Mouse (Mus musculus): ENCODE data around the gene Psmb8.
"Not testable (repeated sequence)": the region's sequence is repeated elsewhere in the genome, so short reads cannot be mapped to it uniquely, and the experiment has no call there.

The Psmb8 gene

DNA sequence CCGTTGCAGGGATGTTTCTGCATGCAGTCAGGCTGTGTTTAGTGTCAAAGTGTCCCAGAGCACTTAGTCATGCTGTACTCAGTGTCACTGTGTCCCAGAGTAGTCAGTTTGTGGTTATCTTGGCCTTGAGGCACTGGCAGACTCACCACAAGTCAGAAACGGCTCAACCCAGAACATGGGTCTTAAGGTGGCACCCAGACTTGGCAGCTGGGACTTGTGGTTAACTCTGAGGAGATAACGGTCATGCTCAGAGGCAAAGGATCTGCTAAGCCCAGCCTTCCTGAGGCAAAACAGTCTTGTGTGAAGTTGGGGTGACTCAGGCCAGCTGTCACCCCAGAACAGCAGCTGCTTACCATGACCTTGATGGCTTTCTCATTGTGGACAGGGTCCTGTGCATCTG lies 13.1 kb downstream of the Psmb8 start:
- no peak for DNase-seq (ENCODE audit: low read depth in 1 of 2, low spot score in 2 of 2)

DNA sequence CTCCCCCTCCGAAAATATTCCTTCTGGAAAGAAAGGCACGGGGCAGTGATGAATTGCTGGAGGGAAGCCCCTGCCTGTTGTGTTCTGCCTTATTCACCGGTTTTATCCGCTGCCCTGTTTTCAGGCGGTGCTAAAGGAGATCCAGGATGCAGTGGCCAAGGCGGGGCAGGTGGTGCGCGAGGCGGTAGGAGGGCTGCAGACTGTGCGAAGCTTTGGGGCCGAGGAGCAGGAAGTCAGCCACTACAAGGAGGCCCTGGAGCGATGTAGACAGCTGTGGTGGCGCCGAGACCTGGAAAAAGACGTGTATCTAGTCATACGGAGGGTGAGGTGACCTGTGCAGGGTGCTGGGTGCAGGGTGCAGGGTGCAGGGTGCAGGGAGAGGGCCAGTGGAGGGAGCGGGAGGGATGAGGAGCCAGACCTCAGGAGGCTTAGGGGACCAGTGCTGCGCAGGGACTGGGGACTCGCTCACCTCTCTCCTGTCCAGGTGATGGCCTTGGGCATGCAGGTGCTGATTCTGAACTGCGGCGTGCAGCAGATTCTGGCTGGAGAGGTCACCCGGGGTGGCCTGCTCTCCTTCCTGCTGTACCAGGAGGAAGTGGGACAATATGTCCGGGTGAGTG lies 14.3 kb downstream of the Psmb8 start:
- DNase-seq (ENCODE audit: low read depth in 1 of 2, low spot score in 2 of 2): no peak

DNA sequence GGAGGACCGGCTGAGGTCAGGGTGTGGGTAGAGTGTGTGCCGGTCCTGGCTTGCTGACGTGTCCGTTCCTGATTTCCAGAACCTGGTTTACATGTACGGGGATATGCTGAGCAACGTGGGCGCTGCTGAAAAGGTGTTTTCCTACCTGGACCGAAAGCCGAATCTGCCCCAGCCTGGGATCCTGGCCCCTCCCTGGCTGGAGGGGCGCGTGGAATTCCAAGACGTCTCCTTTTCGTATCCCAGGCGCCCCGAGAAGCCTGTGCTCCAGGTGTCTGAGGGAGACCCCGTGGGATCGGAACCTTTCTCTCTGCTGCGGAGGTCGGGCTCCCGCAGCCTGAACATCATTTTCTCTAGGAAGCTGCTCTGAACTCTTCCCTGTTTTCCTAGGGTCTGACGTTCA lies 16.4 kb downstream of the Psmb8 start:
- DNase-seq (ENCODE audit: low read depth in 1 of 2, low spot score in 2 of 2): no peak

DNA sequence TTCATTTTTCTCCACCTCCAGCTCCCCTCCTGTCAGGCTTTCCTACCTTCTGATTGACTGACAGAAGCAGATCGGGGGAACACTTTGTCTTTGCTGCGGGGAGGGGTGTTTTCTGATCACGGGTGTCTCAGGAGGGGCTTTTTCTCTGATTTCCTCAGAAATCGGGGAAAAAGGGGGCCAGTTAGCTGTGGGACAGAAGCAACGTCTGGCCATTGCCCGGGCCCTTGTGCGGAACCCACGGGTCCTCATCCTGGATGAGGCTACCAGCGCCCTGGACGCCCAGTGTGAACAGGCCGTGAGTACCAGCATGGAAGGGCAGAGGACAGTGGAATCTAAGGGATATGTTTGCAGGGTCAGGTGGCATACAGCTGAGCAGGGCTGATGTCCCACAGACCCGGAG lies 17.7 kb downstream of the Psmb8 start:
- DNase-seq (ENCODE audit: low read depth in 1 of 2, low spot score in 2 of 2): no peak

DNA sequence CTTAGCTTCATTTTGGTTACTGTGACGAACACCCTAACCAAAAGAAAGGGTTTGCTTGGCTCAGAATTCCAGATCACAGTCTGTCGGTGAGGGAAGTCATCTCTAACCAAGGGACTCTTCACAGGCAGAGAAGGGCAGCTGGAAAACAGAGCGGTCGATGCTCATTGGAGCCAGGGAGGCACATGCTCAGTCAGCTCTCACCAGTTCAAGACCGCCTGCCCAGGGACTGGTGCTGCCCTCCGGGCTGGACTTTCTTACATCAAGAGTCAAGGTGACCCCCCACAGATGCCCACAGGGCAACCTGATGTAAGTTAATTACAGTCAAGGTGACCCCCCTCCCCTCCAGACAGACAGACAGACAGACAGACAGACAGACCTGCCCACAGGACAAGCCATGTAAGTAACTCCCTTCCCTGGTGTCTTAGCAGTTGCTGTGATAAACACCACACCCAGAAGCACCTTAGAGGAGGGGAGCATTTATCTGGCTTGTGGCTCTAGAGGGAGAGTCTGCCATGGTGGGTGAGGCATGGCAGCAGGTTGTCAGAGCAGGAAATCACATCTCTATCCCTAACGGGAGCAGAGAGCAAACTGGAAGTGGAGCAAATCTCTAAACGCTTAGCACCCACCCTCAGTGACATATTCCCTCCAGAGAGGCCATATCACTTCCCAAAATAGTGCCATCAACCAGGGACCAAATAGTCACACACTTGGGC lies 19.9 kb downstream of the Psmb8 start:
- no peak for DNase-seq (ENCODE audit: low read depth in 1 of 2, low spot score in 2 of 2)

DNA sequence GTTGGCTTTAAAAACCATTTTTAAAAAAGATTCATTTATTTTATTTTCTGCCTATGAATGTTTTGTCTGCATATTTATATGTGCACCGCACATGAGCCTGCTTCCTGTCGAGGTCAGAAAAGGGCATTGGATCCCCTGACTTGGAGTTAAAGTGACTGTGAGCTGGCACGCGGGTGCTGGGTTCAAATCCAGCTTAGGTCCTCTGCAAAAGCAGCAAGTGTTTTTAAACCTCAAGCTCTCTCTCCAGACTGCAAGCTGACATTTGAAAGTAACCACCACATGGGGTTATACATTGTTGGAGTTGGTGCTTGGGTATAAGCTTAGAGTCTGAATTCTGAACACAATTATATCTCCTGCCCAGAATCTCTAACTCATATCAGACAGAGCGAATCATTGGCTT lies 20.5 kb downstream of the Psmb8 start:
- no peak for DNase-seq (ENCODE audit: low read depth in 1 of 2, low spot score in 2 of 2)

DNA sequence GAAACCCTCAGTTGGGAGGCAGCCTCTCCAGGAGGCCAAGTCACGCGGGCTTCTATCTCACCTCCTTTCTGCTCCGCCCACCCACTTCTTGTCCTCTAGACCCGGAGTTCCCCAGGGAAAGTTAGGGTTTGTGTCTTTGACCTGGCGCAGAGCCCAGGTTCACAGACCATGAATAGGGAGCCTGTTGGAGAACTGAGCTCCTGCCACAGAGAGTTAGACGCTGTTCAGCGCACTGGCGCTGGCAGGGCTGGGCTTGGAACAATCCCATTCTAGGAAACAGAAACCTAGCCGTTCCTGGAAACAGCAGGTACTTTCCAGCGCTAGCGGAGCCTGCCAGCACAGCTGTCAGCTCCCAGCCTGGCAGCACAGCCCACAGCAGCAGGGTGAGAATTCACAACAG lies 21.2 kb downstream of the Psmb8 start:
- no peak for DNase-seq (ENCODE audit: low read depth in 1 of 2, low spot score in 2 of 2)

DNA sequence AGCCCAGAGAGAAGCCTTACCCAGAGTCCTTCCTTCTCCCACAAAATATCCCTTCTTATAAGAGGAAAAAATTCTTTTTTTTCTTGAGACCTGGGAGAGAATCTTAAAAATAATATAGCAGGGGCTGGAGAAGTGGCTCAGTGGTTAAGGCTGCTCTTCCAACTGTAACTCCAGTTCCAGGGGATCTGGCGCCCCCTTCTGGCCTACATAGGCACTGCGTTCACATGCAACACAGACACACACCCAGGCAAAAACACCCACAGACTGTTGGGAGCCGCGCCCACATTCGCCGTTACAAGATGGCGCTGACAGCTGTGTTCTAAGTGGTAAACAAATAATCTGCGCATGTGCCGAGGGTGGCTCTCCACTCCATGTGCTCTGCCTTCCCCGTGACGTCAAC lies 21.6 kb downstream of the Psmb8 start:
- DNase-seq (ENCODE audit: low read depth in 1 of 2, low spot score in 2 of 2): peak in 1 of 2 experiments; percentile 57

DNA sequence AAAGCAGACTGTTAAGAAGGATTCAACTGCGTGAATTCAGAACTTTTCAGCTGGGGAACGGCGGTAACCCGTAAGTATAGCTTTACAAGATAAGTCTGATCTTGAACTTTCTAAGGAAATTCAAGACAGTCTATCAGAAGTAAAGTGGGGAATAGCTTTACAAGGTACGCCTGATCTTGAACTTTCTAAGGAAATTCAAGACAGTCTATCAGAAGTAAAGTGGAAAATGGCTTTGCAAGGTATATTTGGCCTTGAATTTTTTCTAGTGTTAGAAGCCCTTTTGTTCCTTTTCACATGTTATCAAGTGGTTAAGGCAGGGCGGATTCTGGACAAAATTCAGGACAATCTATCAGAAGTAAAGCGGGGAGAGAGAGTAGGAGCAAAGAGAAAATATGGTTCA lies 22.3 kb downstream of the Psmb8 start:
- not testable (repeated sequence) for DNase-seq (ENCODE audit: low read depth in 1 of 2, low spot score in 2 of 2)

DNA sequence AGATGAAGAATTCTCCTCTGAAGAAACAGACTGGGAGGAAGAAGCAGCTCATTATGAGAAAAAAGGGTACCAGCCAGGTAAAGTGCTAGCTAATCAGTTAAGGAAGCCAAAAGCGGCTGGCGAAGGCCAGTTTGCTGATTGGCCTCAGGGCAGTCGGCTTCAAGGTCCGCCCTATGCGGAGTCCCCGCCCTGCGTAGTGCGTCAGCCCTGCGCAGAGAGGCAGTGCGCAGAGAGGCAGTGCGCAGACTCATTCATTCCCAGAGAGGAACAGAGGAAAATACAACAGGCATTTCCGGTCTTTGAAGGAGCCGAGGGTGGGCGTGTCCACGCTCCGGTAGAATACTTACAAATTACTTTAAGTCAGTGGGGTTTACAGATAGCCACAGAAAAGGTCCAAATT lies 22.9 kb downstream of the Psmb8 start:
- DNase-seq (ENCODE audit: low read depth in 1 of 2, low spot score in 2 of 2): peak in 1 of 2 experiments; percentile 25

DNA sequence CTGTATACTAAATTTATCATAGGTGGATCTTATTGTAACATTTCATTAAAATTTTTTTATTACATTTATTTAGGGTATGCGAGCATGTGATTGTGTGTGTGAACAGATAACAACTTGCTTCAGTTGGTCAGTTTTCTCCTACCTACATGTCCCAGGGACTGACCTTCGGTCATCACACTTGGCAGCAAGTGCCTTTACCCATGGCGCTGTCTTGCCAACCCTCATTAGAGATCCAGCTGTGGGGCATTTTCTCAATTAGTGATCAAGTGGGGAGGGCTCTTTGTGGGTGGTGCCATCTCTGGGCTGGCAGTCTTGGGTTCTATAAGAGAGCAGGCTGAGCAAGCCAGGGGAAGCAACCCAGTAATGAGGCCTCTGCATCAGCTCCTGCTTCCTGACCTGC lies 27.3 kb downstream of the Psmb8 start:
- DNase-seq (ENCODE audit: low read depth in 1 of 2, low spot score in 2 of 2): no peak

DNA sequence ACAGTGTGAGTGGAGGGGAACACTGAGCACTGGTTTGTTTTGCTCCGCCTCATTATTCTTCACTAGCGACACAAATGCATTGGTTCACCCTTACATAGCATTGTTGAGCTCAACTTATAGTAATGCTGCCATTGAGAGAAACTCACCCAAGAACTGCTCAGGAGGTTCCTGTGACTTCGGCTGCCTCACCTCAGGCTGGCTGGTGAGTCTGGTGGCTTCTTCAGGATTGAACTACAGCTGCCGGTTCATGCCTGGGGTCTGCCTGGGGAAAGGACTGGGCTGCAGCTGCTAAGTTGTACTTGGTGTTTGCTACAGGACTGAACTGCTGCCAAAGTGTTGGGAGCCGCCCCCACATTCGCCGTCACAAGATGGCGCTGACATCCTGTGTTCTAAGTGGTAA lies 27.9 kb downstream of the Psmb8 start:
- no peak for DNase-seq (ENCODE audit: low read depth in 1 of 2, low spot score in 2 of 2)

DNA sequence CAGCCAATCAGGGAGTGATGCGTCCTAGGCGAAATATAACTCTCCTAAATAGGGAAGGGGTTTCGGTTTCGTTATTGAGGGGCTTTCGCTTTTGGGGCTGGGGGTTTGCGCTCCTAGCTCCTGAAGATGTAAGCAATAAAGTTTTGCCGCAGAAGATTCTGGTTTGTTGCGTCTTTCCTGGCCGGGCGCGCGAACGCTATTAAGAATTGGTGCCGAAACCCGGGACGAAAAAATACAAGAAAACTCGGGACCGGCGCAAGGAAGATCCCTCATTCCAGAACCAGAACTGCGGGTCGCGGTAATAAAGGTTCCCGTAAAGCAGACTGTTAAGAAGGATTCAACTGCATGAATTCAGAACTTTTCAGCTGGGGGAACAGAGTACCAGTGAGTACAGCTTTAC lies 28.4 kb downstream of the Psmb8 start:
- DNase-seq (ENCODE audit: low read depth in 1 of 2, low spot score in 2 of 2): not testable (repeated sequence)

DNA sequence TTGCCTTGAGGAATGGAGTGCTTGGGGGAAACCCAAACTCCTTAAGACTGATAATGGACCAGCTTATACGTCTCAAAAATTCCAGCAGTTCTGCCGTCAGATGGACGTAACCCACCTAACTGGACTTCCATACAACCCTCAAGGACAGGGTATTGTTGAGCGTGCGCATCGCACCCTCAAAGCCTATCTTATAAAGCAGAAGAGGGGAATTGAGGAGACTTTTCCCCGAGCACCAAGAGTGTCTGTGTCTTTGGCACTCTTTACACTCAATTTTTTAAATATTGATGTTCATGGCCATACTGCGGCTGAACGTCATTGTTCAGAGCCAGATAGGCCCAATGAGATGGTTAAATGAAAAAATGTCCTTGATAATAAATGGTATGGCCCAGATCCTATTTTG lies 33.5 kb downstream of the Psmb8 start:
- DNase-seq (ENCODE audit: low read depth in 1 of 2, low spot score in 2 of 2): not testable (repeated sequence)

DNA sequence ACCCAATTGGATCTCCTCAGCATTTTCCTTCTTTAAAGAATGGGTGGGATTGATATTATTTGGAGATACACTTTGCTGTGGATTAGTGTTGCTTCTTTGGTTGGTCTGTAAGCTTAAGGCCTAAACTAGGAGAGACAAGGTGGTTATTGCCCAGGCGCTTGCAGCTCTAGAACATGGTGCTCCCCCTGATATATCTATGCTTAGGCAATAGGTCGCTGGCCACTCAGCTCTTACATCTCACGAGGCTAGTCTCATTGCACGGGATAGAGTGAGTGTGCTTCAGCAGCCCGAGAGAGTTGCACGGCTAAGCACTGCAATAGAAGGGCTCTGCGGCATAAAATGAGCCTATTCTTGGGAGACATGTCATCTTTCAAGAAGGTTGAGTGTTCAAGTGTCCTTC lies 34.5 kb downstream of the Psmb8 start:
- not testable (repeated sequence) for DNase-seq (ENCODE audit: low read depth in 1 of 2, low spot score in 2 of 2)

DNA sequence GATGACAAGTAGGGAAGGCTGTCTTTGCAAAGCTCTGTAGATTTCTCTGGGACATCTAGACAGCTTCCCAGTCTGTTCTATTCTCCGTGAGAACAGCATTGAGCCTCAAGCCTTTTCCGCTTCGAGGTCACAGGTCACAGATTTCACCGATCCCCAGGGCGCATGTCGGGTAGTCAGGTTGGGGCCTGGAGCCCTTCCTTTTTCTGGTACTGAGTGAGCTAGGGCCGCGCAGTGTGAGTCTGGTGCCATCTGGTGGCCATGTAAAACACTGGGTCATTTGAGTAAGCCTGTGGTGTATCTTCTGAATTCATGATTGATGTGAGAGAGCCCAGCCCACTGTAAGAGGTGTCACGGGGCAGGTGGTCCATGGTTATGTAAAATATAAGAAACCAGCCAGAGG lies 37.4 kb downstream of the Psmb8 start:
- peak; percentile 54 to 79 for DNase-seq (ENCODE audit: low read depth in 1 of 2, low spot score in 2 of 2)

DNA sequence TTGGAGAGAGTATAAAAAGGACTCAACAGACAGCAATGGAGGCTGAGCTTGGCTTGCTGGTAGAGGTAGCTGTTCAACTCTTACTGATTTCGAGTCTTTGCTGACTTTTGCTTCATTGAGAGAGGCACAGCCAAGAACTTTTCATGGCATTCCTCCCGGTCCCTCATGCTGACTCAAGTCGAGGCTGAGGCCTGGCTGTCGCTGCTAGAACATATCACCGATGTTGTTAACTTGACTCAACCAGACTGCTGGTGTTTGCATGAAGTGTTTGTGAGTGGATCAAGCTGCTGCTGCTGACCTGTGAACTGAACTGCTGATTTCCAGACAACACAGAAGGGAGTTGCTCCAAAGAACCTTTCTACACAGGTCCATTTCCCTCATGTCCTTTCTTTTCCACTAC lies 39.2 kb downstream of the Psmb8 start:
- no peak for DNase-seq (ENCODE audit: low read depth in 1 of 2, low spot score in 2 of 2)

DNA sequence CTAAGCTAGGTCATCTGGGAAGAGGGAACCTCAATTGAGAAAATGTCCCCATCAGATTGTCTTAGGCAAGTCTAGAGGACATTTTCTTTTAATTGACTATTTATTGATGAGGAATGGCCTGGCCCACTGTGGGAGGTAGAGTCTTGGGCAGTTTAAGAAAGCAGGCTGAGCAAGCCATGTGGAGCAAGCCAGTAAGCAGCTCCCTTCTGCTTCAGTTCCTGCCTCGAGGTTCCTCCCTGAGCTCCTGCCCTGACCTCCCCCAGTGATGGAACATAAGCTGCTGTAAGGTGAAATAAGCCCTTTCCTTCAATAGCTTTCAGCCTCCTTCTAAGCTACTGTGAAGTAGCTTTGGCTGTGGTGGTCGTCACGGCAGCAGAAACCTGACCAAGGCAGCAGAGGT lies 40.2 kb downstream of the Psmb8 start:
- DNase-seq (ENCODE audit: low read depth in 1 of 2, low spot score in 2 of 2): no peak

DNA sequence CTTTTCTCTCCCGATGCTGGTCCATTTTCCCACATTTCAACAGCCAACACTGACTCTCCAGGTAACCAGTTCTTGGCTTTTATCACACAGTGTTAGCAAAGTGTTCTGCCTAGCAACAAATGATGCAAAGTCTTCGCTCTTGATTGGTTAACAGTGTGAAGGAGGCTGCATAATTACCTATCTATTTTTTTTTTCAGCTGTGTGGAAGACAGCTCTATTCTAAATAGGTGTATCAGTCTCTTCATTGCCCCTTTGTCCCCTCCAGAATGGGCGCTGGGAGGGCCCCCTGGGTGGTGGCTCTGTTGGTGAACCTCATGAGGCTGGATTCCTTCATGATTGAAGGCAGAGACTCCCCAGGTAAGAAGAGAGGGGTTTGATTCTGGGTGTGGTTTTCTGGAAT lies 41.2 kb downstream of the Psmb8 start, which contains the start of gene H2-Ob:
Gene H2-Ob, plus strand, starts transcription at position 198 of the 400 bp plus-strand sequence.
- peak in 1 of 2 experiments; percentile 4 for DNase-seq (ENCODE audit: low read depth in 1 of 2, low spot score in 2 of 2)

DNA sequence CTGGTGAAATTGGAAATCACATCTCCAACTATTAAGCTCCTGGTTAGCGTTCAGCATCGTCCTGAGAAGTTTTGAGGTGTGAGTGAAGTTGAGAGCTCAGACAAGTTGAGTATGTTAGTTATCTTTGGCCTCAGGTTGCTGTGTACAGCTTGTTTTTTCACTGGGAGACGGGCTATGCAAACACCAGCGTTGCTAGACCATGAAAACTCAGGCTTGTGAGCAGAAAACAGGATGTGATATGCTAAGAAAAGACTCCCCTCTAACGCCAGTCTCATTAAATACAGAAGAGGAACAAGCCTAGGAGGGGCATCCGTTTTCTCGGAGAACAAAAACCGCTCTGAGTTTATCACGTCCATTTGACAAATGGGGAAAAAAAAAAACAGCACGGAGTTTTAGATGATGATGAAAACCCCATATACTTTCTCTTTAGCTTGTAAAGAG lies 42.1 kb downstream of the Psmb8 start:
- peak in 1 of 2 experiments; percentile 10 for DNase-seq (ENCODE audit: low read depth in 1 of 2, low spot score in 2 of 2)

DNA sequence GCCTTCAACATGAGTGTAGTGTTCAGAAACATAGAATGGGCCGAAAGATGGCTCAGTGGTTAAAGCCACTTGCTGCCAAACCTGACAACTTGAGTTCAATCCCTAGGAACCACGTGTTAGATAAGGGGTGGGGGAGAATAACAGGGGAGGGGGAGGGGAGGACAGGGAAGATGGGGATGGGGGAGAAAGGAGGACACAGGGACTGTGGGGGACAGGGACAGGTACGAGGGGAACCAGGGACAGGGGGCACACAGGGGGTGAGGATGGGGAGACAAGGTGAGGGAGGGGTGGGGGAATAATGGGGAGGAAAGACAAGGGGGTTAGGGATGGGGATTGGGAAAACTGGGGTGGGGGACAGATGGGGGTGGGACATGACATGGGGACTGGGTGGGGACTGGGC lies 42.8 kb downstream of the Psmb8 start:
- DNase-seq (ENCODE audit: low read depth in 1 of 2, low spot score in 2 of 2): no peak

DNA sequence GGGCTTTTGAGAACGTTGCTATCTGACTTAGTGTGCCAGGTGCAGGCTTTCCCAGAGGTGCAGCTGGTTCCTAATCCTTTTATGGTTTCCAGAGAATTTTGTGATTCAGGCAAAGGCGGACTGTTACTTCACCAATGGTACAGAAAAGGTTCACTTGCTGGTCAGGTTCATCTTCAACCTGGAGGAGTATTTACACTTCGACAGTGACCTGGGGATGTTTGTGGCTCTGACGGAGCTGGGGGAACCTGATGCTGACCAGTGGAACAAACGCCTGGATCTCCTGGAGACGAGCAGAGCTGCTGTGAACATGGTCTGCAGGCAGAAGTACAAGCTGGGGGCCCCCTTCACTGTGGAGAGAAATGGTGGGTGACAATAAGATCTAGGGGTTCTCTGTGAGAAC lies 43.4 kb downstream of the Psmb8 start:
- peak in 1 of 2 experiments; percentile 0 for DNase-seq (ENCODE audit: low read depth in 1 of 2, low spot score in 2 of 2)

DNA sequence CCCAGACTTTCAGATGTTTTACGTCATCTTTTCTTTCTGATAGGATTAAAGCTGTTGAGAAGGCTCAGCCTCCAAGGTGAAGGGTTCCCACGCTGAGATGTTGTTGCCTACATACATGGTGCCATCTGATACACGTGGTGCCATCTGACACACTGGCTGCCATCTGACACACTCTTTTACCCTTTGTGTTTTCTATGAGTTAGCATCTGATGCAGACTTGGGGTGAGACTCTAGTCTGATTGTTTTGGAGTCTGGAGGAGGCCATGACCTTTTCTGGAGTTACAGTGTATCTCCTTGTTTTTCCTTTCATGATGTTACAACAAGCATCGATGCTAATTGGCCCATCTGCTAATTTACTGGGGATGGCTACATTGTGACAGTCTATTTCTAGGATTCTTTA lies 47.1 kb downstream of the Psmb8 start:
- peak in 1 of 2 experiments; percentile 0 for DNase-seq (ENCODE audit: low read depth in 1 of 2, low spot score in 2 of 2)

Data from monocyte, adult 2 months (primary cell).